Mouse (Mus musculus): ENCODE data around the gene Gm44511. TPM values are rescaled to one million over a fixed set of nuclear protein-coding genes. Genes with fewer than 3 reads are reported as not detected.

The Gm44511 gene
- polyA plus RNA-seq, 1 experiment from 2014 or later: not detected

- H3K27ac ChIP-seq: no peak overlapping the region
- H3K4me2 ChIP-seq: no peak overlapping the region
- no peaks in the 10 kb centered on the region for H3K27me3 ChIP-seq
- no peak for ATAC-seq (ENCODE audit: low FRiP score)
- H3K4me1 ChIP-seq (replicated peaks): no peaks in the 10 kb centered on the region
- H3K9ac ChIP-seq: no peak overlapping the region
- H3K9me3 ChIP-seq: no peaks in the 10 kb centered on the region
- H3K36me3 ChIP-seq: no peaks in the 10 kb centered on the region
- H3K4me3 ChIP-seq: no peak overlapping the region
These were observed 90.0 kb downstream of the Gm44511 start for GRCm38 (mm10) chr6:128736100-128736499.

GRCm38 (mm10) chr6:128734896-128735295, 91.2 kb downstream of the Gm44511 start:
- Histone ChIP-seq H3K4me1 (replicated peaks) (no peaks in the 10 kb centered on the region), H3K9me3 (no peaks in the 10 kb centered on the region), H3K4me2 (no peak overlapping the region), H3K27ac (no peak overlapping the region), H3K9ac (no peak overlapping the region), H3K4me3 (no peak overlapping the region), H3K27me3 (no peaks in the 10 kb centered on the region), H3K36me3 (no peaks in the 10 kb centered on the region)
- no peak for ATAC-seq (ENCODE audit: low FRiP score)

- Histone ChIP-seq H3K9me3 (no peaks in the 10 kb centered on the region), H3K27ac (no peak overlapping the region), H3K36me3 (no peaks in the 10 kb centered on the region), H3K27me3 (no peaks in the 10 kb centered on the region), H3K4me1 (replicated peaks) (no peaks in the 10 kb centered on the region), H3K4me3 (no peak overlapping the region), H3K9ac (no peak overlapping the region), H3K4me2 (no peak overlapping the region)
- no peak for ATAC-seq (ENCODE audit: low FRiP score)
- WGBS: 75% methylated on average over 5 of the region's 5 CpGs
These were observed 92.0 kb downstream of the Gm44511 start for GRCm38 (mm10) chr6:128733908-128734679.

- Histone ChIP-seq H3K27ac (no peak overlapping the region), H3K27me3 (no peaks in the 10 kb centered on the region), H3K4me3 (no peak overlapping the region), H3K4me1 (replicated peaks) (no peaks in the 10 kb centered on the region), H3K9me3 (no peaks in the 10 kb centered on the region), H3K36me3 (no peaks in the 10 kb centered on the region), H3K4me2 (no peak overlapping the region), H3K9ac (no peak overlapping the region)
- no peak for ATAC-seq (ENCODE audit: low FRiP score)
- WGBS: 80% methylated on average over 3 of the region's 3 CpGs
These were observed 94.1 kb downstream of the Gm44511 start for GRCm38 (mm10) chr6:128732032-128732431.

Other genes with a start within 250 kb of the Gm44511 start
- 0.42 and 0.89 TPM in 2 replicates for gene A2ml1, start 244.7 kb downstream of the Gm44511 start, polyA plus RNA-seq (2015; fragmentation: Nextera tagmentation; extraction: Ambion mirVana)
- not detected in 2 replicates for gene Klrb1a, start 202.8 kb downstream of the Gm44511 start, polyA plus RNA-seq (2015; fragmentation: Nextera tagmentation; extraction: Ambion mirVana)
- gene Clec2h, start 163.9 kb downstream of the Gm44511 start, polyA plus RNA-seq (2015; fragmentation: Nextera tagmentation; extraction: Ambion mirVana): not detected in 2 replicates
- gene Klrb1, start 103.3 kb downstream of the Gm44511 start, polyA plus RNA-seq (2015; fragmentation: Nextera tagmentation; extraction: Ambion mirVana): 0.25 and 0.56 TPM in 2 replicates
- not detected in 2 replicates for gene Klrb1c, start 37.1 kb downstream of the Gm44511 start, polyA plus RNA-seq (2015; fragmentation: Nextera tagmentation; extraction: Ambion mirVana)
- gene Klrb1b, start within 50 bp of the Gm44511 start, polyA plus RNA-seq (2015; fragmentation: Nextera tagmentation; extraction: Ambion mirVana): 0.08 TPM in 1 of 2 replicates, not detected in the other
- not detected in 2 replicates for gene Clec2i, start 61.3 kb upstream of the Gm44511 start, polyA plus RNA-seq (2015; fragmentation: Nextera tagmentation; extraction: Ambion mirVana)
- 0.34 and 0.57 TPM in 2 replicates for gene BC035044, start 64.8 kb upstream of the Gm44511 start, polyA plus RNA-seq (2015; fragmentation: Nextera tagmentation; extraction: Ambion mirVana)
- not detected in 2 replicates for gene Clec2g, start 108.1 kb upstream of the Gm44511 start, polyA plus RNA-seq (2015; fragmentation: Nextera tagmentation; extraction: Ambion mirVana)
- 0.23 and 0.25 TPM in 2 replicates for gene Klrb1f, start 219.6 kb upstream of the Gm44511 start, polyA plus RNA-seq (2015; fragmentation: Nextera tagmentation; extraction: Ambion mirVana)

Measured in hindbrain, embryonic 13.5 days (tissue).